In genomic region chr11:94245955-94246788, GRCm38 (mm10) we compare ENCODE assay signal across 8 mouse cellular contexts. TPM values are rescaled to one million over a fixed set of nuclear protein-coding genes. Genes with fewer than 3 reads are reported as not detected.
A peak's percentile ranks its signal among the peaks of the same experiment; 100 is the strongest.
DNase-seq lines count a peak whose midpoint lies in the region; ATAC-seq and TF ChIP-seq lines count a peak whose summit lies in the region.

TSS of gene Wfikkn2 (minus strand) at chr11:94246005.

- ATAC-seq in kidney, postnatal 0 days (replicated peaks; ENCODE audit: low FRiP score, low read depth) = peak; percentile 33
- peak; percentile 76 for ATAC-seq in hindbrain, embryonic 13.5 days (ENCODE audit: low FRiP score)

- H3K9ac ChIP-seq in kidney, postnatal 0 days (ENCODE audit: low read depth, low read length) = 0 out of 2 replicates have a peak within 1 kb of the TSS, but pooled peaks have one; percentile 24
- no peak within 1 kb of the TSS for H3K9ac ChIP-seq in hindbrain, embryonic 13.5 days

- H3K9me3 ChIP-seq in kidney, postnatal 0 days (replicated peaks; ENCODE audit: low read length) = no peaks in the 10 kb centered on the region
- H3K9me3 ChIP-seq in hindbrain, embryonic 13.5 days = no peaks in the 10 kb centered on the region

- no peak within 1 kb of the TSS for H3K4me3 ChIP-seq in kidney, postnatal 0 days (replicated peaks; ENCODE audit: low read depth, low read length)
- no peak within 1 kb of the TSS for H3K4me3 ChIP-seq in hindbrain, embryonic 13.5 days

- peaks cover 19% of the 10 kb centered on the region; the same call in 1 of the 2 replicates for H3K4me1 ChIP-seq in kidney, postnatal 0 days (replicated peaks; ENCODE audit: insufficient read depth, low read length)
- H3K4me1 ChIP-seq in hindbrain, embryonic 13.5 days (replicated peaks) = peaks cover 45% of the 10 kb centered on the region

- 38% methylated on average over 17 of the region's 17 CpGs for WGBS in kidney, postnatal 0 days
- WGBS in hindbrain, embryonic 13.5 days = 42% methylated on average over 17 of the region's 17 CpGs

- no peak within 1 kb of the TSS for H3K27ac ChIP-seq in kidney, postnatal 0 days
- H3K27ac ChIP-seq in hindbrain, embryonic 13.5 days = peak within 1 kb of the TSS; percentile 75

- H3K27me3 ChIP-seq in kidney, postnatal 0 days (ENCODE audit: insufficient read depth, low read length) = no peaks in the 10 kb centered on the region
- peaks cover 9% of the 10 kb centered on the region; the same call in 1 of the 2 replicates for H3K27me3 ChIP-seq in hindbrain, embryonic 13.5 days

- no peak within 1 kb of the TSS for H3K4me2 ChIP-seq in kidney, postnatal 0 days (ENCODE audit: low read length)
- 0 out of 2 replicates have a peak within 1 kb of the TSS, but pooled peaks have one; percentile 5 for H3K4me2 ChIP-seq in hindbrain, embryonic 13.5 days

- DNase-seq in kidney, postnatal 0 days (ENCODE audit: low spot score) = peak; percentile 67
- DNase-seq in kidney, postnatal 25 days = no peak
- DNase-seq in embryo, embryonic 9.5 days (ENCODE audit: extremely low spot score) = peak; percentile 38
- peak; percentile 63 for DNase-seq in neural tube, embryonic 10.5 days (ENCODE audit: extremely low spot score, low spot score)
- no peak for DNase-seq in adrenal gland, adult (ENCODE audit: inconsistent age in 2 of 2, low spot score in 1 of 2)
- DNase-seq in frontal cortex, postnatal 36 days (ENCODE audit: low spot score in 2 of 2) = no peak
- DNase-seq in heart, adult 8-10 months (ENCODE audit: low spot score) = no peak

- no peaks in the 10 kb centered on the region for H3K36me3 ChIP-seq in kidney, postnatal 0 days (ENCODE audit: insufficient read depth, low read length)
- no peaks in the 10 kb centered on the region for H3K36me3 ChIP-seq in hindbrain, embryonic 13.5 days

- TF ChIP-seq CTCF in kidney, postnatal 0 days (IDR thresholded peaks at IDR 0.05; ENCODE audit: low read depth) = no peak

RNA-seq across cellular contexts. Expression of gene Wfikkn2, which starts in this region (rescaled TPM):
- 1.0 and 1.2 TPM in 2 replicates for polyA plus RNA-seq in kidney, postnatal 0 days (2015; fragmentation: Nextera tagmentation; extraction: Ambion mirVana)
- polyA plus RNA-seq in hindbrain, embryonic 13.5 days (2015; fragmentation: Nextera tagmentation; extraction: Ambion mirVana) = 5.9 and 8.6 TPM in 2 replicates
- 1 to 10 TPM; 6.8 to 8.1 (median 7.5) TPM for total RNA-seq in heart, adult 8-10 months (2022)

Comparison
In these comparisons a context has a peak if more than half of its experiments do, and no peak if none do; other contexts are left out.
1. DNase-seq: peak in kidney, postnatal 0 days (single experiment), embryo, embryonic 9.5 days (single experiment) and neural tube, embryonic 10.5 days (single experiment); none in kidney, postnatal 25 days (0 of 2), adrenal gland, adult (0 of 2), frontal cortex, postnatal 36 days (0 of 2) and heart, adult 8-10 months (single experiment).